Mouse (Mus musculus) splenic B cell, adult 2 months (primary cell): Measurements from ENCODE around the gene Dock4.

Source experiments
- DNase-seq: peaks from one replicate; pipeline ENCODE4 v3.0.0-alpha.2; 2011; ENCODE audit warnings: low read depth, low spot score
- H3K27me3 ChIP-seq: 2 replicates; pipeline ENCODE4 v1.6.1; 2012; ENCODE audit warnings: mild to moderate bottlenecking, low read length, moderate library complexity, mixed read lengths; ENCODE audit not compliant: control insufficient read depth, poor library complexity, insufficient read depth, severe bottlenecking
- H3K36me3 ChIP-seq: 2 replicates; pipeline ENCODE4 v1.6.1; 2012; ENCODE audit warnings: mild to moderate bottlenecking, low read length, moderate library complexity, mixed read lengths; ENCODE audit not compliant: control insufficient read depth, poor library complexity, insufficient read depth, severe bottlenecking

The Dock4 gene

DNA sequence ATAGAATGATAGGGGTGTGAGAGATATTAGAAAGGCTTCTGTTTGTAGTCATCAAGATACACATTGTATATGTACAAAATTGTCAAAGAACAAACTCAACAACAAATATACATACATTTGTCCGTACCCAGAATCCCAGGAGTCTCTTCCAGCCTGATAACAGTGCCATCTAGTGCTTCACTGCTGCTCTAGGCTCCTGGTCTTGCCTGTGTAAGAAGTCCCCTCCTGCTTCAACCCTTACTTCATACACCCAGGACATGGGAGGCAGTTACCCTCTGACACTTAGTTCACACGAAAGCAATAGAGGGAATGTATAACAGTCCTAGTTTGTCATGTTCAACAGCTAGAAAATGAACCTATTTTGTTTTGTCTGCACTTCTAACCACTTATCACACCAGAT is 378.5 kb downstream of the Dock4 start:
- Histone ChIP-seq H3K36me3 (no peaks in the 10 kb centered on the region), H3K27me3 (no peaks in the 10 kb centered on the region)

DNA sequence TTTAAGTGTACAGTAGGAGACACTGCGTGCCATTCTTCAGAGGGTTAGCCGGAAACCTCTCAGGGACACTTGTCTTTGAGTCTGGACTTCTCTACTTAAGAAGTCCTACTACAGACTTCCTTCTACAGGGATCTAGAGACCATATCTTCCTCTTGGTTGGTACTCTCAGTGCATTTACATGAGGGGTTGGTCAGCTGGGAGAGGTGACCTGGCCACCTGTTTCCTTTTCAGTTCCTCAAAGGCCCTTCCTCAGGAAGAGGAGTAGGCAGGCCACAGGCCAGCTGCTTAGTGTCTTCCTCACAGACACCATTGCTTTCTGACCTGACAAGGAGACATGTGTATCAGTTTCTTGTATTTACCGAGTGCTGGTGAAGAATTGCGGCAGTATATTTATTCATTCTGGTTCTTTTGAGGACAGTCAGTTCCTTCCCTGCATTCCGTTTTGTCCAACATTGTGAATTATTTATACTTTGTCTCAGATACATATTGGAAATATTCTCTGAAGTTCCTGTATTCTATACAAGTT is 380.2 kb downstream of the Dock4 start:
- no peaks in the 10 kb centered on the region for H3K36me3 ChIP-seq
- no peak for DNase-seq
- H3K27me3 ChIP-seq: no peaks in the 10 kb centered on the region

More for the DNA sequence above, 378.5 kb downstream of the Dock4 start:
- DNase-seq: no peak

DNA sequence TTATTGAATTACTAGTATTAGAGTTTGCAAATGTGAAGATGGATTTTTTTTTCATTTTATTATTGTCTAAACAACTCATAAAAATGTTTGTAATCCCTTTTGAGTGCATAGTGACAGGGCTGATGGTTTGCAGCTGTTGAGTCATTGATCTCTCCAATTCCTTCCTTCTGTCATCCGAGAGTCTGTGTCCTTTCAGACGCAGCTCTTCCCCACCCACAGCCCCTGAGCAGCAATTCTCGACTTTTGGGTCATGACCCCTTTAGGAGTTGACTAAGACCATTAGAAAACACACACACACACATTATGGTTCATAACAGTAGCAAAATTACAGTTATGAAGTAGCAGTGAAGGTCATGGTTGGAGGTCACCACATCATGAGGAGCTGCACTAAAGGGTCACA is 380.7 kb downstream of the Dock4 start:
- H3K27me3 ChIP-seq: no peaks in the 10 kb centered on the region
- no peaks in the 10 kb centered on the region for H3K36me3 ChIP-seq
- no peak for DNase-seq

DNA sequence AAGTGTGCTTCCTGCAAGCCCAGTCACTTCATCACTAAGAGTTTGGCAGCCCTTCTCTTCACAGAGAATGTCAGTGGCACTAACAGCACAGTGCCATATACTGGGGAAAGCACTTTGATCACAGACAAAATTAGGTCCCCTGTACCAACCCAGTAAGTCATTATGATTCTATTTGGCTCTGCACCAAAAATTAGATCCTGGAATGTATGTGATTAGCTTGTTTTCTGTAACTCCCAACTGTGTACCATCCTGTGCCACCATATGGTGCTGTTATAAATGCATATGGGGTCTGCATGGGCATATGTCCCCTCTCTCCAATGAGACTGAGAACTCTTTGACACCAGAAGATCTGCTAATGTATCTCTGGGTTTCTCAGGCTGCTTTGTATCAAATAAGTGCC is 382.3 kb downstream of the Dock4 start:
- no peak for DNase-seq
- H3K27me3 ChIP-seq: no peaks in the 10 kb centered on the region
- H3K36me3 ChIP-seq: no peaks in the 10 kb centered on the region

DNA sequence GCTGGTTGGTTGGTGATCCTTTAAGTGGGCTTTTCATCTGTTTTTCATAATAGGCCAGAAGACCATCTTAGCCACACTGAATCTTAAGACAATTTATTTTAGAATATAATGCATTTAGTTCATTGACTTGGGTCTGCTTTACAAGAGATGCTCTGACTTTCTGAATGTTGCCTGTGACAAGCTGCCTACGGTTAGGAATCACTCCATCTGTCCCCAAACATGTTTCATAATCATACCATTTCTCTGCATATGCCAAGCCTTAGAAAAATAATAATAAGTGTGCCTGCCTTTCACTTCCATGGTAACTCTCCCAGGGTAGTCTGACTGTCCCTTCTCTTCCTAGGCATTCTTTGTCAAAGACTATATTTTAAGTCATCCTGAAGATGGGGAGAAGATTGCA is 383.5 kb downstream of the Dock4 start:
- Histone ChIP-seq H3K36me3 (no peaks in the 10 kb centered on the region), H3K27me3 (no peaks in the 10 kb centered on the region)
- DNase-seq: no peak

DNA sequence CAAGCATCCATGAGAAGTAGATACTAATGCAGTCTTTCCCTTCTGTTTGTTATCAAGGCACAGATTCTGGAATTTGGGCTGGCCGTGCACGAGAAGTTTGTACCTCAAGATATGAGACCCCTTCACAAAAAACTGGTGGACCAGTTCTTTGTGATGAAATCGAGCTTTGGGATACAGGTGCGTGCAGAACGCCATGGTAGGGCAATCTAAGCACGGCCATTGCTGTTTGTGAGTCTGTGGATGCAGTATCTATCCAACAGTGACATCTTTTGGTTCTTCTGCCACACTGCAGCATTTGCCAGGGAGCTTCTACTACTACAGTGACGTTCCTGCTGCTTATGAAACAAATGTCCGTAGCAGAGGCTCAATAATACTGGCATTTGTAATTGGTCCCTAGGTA is 386.4 kb downstream of the Dock4 start:
- no peaks in the 10 kb centered on the region for H3K36me3 ChIP-seq
- H3K27me3 ChIP-seq: no peaks in the 10 kb centered on the region
- DNase-seq: peak; percentile 55

DNA sequence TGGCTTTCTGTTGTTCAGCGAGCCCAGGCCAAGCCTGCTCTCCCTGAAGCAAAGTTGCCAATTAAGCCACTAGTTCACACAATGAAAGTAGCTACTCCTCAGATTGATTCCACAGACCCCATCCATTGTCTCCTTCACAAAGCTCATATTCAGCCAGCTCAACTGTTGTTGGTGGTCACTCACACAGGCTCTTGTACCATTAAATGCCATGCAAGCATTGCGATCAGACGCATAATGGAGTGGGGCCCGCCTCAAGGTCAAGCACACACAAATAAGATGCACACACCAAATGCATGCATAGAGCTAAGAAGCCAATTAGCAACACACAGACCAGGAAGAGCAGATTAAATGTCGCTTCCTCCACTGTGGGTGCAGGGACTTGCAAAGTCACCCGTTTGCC is 391.2 kb downstream of the Dock4 start:
- Histone ChIP-seq H3K36me3 (no peaks in the 10 kb centered on the region), H3K27me3 (no peaks in the 10 kb centered on the region)
- no peak for DNase-seq

DNA sequence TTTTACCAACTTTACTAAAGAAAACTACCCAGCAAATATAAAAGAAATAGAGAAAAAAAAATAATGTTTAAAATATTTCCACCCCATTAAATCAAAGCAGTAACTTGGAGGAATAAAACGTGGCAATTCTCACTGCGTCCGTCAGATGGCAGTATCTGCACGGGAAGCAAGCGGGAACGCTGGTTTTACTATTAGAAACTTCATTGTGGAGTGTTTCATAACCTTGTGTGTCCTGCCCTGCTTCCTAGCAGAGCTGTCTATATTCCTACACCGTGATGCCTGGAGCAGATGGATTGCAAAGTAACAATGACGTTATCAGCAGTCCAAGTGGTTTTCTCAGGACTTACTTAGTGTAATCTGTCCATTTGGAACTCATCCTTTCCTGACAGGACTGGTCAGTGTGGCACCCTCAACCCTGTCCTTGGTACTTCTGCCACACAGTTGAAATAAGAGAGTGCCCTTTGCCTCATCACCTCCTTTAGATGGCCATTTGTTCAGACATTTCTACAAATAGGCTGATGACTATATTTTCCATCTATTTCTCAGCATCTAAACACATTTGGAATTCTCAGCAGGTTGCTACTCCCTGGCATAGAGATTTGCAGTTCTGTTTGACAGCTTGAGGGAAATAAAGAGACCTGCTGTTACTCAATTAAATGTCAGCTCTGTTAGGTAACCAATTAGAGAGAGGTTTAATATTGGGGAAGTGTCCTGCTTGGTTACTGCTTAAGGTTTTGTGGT is 392.0 kb downstream of the Dock4 start:
- Histone ChIP-seq H3K36me3 (no peaks in the 10 kb centered on the region), H3K27me3 (no peaks in the 10 kb centered on the region)
- DNase-seq: peak; percentile 76

DNA sequence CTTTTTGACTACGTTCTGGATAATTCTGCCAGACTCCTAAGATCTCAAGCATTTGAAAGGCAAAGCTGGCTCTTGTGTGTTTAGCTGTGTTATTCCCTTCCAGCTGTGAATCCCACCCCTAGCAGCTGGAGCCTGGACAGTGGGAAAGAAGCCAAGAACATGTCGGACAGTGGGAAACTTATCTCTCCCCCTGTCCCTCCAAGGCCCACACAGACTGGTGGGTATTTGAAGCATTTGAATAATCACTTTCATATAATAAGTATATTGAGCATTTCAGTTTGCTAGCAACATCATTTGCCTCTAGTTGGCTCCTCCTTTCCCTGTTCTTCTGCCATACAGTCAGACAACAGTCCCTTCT is 392.6 kb downstream of the Dock4 start:
- H3K36me3 ChIP-seq: no peaks in the 10 kb centered on the region
- DNase-seq: no peak
- H3K27me3 ChIP-seq: no peaks in the 10 kb centered on the region

DNA sequence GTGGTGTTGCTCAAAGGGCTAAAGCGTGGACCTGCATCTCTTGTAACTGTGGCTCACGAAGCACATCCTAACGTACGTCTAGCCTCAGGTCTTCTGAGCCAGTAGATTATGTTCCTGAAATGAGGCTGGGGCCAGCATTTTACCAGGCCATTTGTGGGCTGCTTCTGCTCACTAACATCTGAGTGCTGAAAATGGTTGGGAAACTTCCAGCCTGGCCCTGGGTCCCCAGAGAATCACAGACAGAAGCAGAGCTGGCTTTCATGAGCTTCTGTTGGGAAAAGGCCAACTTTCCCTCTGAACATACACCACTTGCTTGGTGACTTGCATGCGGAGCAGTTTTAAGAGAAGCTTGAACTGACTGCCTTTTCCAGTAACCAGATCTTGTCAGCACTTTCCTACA is 393.2 kb downstream of the Dock4 start:
- Histone ChIP-seq H3K27me3 (no peaks in the 10 kb centered on the region), H3K36me3 (no peaks in the 10 kb centered on the region)
- no peak for DNase-seq

DNA sequence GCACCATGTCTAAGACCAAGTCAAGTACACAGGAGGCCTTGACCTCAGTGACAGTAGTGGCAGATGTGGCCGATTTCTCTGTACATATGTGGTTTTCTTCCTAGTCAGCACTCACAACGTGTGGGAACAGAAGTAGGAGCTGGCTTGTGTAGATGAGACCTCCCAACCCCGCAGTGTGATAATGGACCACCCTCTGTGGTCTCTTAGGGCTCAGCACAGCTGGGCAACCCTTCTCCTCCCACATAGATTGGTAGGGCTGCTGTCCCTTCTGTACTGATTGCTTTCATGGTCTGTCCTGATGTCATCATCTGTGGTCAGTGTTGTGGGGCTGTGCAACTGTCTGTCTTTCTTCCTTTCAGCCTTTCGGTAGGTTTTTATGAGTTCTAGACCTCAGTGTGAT is 394.1 kb downstream of the Dock4 start:
- DNase-seq: no peak
- no peaks in the 10 kb centered on the region for H3K27me3 ChIP-seq
- no peaks in the 10 kb centered on the region for H3K36me3 ChIP-seq

DNA sequence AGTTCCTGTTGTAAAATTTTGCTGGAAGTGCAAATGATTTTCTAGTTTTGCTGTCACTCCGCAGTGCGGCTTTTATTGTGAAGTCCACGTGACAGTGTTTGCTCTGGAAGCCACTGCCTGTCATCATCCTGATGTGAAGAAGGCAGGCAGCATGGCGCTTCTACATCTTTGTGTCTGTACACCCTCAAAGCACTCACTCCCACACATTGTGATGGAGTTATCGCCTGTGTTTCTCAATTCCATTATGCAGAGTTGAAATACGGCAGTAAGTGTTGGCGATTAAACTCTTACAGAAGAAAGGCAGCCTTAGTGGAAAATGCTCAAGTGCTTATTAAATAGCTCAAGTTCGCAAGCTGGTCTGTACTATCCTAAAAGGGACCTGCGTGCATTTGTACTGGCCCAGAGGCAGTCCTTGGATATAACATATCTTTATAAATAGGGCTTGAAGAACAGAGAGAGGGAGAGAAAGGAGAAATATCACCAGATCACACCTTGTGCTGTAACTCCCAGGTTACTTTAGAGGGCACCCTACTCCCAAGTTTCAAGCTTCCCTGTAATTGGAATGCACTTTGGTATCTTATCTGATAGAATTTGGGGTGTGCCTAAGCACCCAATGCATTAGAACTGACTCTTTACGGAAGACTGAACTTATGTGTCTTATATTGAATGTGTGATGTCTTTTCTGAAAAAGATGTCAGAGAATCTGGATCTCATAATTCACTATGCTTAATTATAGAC is 396.7 kb downstream of the Dock4 start:
- no peaks in the 10 kb centered on the region for H3K36me3 ChIP-seq
- peak; percentile 33 for DNase-seq
- H3K27me3 ChIP-seq: no peaks in the 10 kb centered on the region

DNA sequence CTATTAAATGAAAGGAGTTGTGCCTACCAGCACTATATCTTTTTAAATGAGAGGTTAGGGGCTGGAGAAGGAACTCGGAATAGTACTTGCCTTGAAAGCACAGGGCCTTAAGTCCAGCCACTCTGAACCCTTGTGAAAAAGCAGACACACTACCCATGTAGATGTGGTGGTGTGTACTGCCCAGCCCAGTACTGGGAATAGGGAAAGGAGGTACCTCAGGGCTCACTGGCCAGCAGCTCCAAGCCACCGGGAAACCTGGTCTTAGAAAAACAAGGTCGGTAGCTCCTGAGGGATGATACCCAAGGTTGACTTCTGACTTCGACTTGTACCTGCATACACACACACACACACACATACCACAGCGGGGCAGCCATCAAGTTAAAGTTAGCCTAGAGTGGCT is 397.2 kb downstream of the Dock4 start:
- H3K27me3 ChIP-seq: no peaks in the 10 kb centered on the region
- no peak for DNase-seq
- no peaks in the 10 kb centered on the region for H3K36me3 ChIP-seq

DNA sequence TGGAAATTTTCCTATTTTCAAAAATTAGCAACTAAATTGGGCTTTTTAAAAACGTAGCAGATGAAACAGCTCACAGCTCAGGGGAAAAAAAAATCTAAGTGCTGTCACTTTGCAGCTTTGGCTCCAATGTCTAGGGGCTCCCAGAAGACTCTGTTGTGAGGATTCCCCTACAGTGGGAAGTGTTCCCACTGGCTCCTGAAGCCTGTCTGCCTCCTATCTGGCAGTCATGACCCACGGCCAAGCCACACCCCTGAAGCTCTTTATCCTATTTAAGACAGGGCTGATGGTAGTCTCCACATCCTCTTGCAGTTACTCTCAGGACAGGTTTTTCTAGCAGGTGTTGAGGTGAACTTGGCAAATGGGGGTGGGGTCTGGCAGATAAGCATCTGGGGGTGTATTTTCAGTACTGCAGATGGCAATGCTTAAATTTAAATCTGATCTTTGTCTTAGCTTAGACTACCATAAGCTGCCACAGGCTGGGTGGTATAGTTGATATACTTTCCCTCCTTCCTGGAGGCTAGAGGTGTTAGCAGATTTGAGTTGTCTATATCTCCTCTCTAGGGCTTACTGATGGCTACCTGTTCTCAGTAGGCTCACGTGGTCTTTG is 397.8 kb downstream of the Dock4 start:
- Histone ChIP-seq H3K36me3 (no peaks in the 10 kb centered on the region), H3K27me3 (no peaks in the 10 kb centered on the region)
- no peak for DNase-seq

DNA sequence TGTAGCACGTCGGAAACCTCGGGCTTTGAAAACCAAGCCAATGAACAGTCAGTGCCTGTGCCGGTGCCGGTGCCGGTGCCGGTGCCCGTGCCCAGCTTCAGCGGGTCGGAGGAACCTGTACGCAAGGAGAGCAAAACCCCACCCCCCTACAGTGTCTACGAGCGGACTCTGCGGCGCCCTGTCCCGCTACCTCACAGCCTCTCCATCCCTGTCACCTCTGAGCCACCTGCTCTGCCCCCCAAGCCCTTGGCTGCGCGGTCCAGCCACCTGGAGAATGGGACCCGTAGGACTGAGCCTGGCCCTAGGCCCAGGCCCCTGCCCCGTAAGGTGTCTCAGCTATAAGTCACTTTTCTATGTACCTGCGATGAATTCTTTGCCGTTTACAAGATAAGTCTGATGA is 398.6 kb downstream of the Dock4 start:
- no peak for DNase-seq

More for the DNA sequence above, 398.6 kb downstream of the Dock4 start:
- H3K36me3 ChIP-seq: no peaks in the 10 kb centered on the region
- no peaks in the 10 kb centered on the region for H3K27me3 ChIP-seq
